Mouse (Mus musculus) hindbrain, embryonic 15.5 days (tissue): ENCODE results near the gene Nsmce1. TPM values are rescaled to one million over a fixed set of nuclear protein-coding genes. Genes with fewer than 3 reads are reported as not detected.

Experiments used
- ATAC-seq: fragments of 200-750 bp; cut with Nextera tagmentation; 2 replicates; pipeline ENCODE4 v1.8.0; 2017; ENCODE audit warnings: low read depth, moderate number of reproducible peaks, moderate TSS enrichment; ENCODE audit not compliant: low FRiP score
- H3K27ac ChIP-seq: fragments of 300-500 bp; sonication (generic); replicated peaks from 2 replicates; pipeline ENCODE4 v1.5.1; 2015; ENCODE audit warnings: mild to moderate bottlenecking, inconsistent platforms
- H3K27me3 ChIP-seq: fragments of 300-500 bp; sonication (generic); 2 replicates; pipeline ENCODE4 v1.6.1; 2015; ENCODE audit warnings: control low read depth, inconsistent platforms
- H3K36me3 ChIP-seq: fragments of 300-500 bp; sonication (generic); 2 replicates; pipeline ENCODE4 v1.6.1; 2015; ENCODE audit warnings: control low read depth, inconsistent platforms
- H3K4me1 ChIP-seq: fragments of 300-500 bp; sonication (generic); replicated peaks from 2 replicates; pipeline ENCODE4 v1.6.1; 2015; ENCODE audit warnings: control low read depth, inconsistent platforms
- H3K4me2 ChIP-seq: fragments of 300-500 bp; sonication (generic); 2 replicates; pipeline ENCODE4 v1.6.1; 2015; ENCODE audit warnings: moderate library complexity, mild to moderate bottlenecking, inconsistent platforms
- H3K4me3 ChIP-seq: fragments of 300-500 bp; sonication (generic); 2 replicates; pipeline ENCODE4 v1.5.1; 2015; ENCODE audit warnings: mild to moderate bottlenecking, inconsistent platforms
- H3K9ac ChIP-seq: fragments of 300-500 bp; sonication (generic); 2 replicates; pipeline ENCODE4 v1.6.1; 2015; ENCODE audit warnings: inconsistent platforms
- H3K9me3 ChIP-seq: fragments of 300-500 bp; sonication (generic); 2 replicates; pipeline ENCODE4 v1.6.1; 2016; ENCODE audit warnings: control low read depth, inconsistent platforms
- WGBS: fragments of 180-500 bp; shearing (Covaris S2); methylation state at CpG from one replicate; pipeline ENCODE4 v1.1.7; 2015; 5-methylcytosine and 5-hydroxymethylcytosine counted together
- polyA plus RNA-seq: library from polyadenylated mRNA; unstranded; fragments of >200 nt; fragmentation: Nextera tagmentation; extraction: Ambion mirVana; gene quantifications from 2 replicates; pipeline ENCODE4 v1.2.1, GENCODE M21; 2015

Nsmce1 gene
- polyA plus RNA-seq, 1 experiment from 2014 or later, result 99.4 TPM

- no peak for ATAC-seq
- H3K9me3 ChIP-seq, result 0 out of 2 replicates have a peak, but pooled peaks cover 4% of the 10 kb centered on the region
- no peak overlapping the region for H3K9ac ChIP-seq
- no peaks in the 10 kb centered on the region for H3K36me3 ChIP-seq
- no peaks in the 10 kb centered on the region for H3K4me1 ChIP-seq
- H3K4me2 ChIP-seq, result no peak overlapping the region
- no peak overlapping the region for H3K27ac ChIP-seq
- WGBS, result 65% methylated on average over 12 of the region's 12 CpGs
- no peak overlapping the region for H3K4me3 ChIP-seq
- no peaks in the 10 kb centered on the region for H3K27me3 ChIP-seq
Measured at GRCm38 (mm10) chr7:125427492-125428090, 63.8 kb downstream of the Nsmce1 start.

- Histone ChIP-seq H3K9ac (no peak overlapping the region), H3K4me2 (no peak overlapping the region), H3K36me3 (no peaks in the 10 kb centered on the region), H3K4me3 (no peak overlapping the region), H3K4me1 (no peaks in the 10 kb centered on the region), H3K9me3 (no peaks in the 10 kb centered on the region), H3K27me3 (no peaks in the 10 kb centered on the region), H3K27ac (no peak overlapping the region)
- 76% methylated on average over 3 of the region's 3 CpGs for WGBS
- no peak for ATAC-seq
Measured at GRCm38 (mm10) chr7:125423056-125423455, 68.3 kb downstream of the Nsmce1 start.

- H3K4me3 ChIP-seq, result no peak overlapping the region
- H3K36me3 ChIP-seq, result no peaks in the 10 kb centered on the region
- H3K4me2 ChIP-seq, result no peak overlapping the region
- ATAC-seq, result no peak
- no peak overlapping the region for H3K9ac ChIP-seq
- no peaks in the 10 kb centered on the region for H3K27me3 ChIP-seq
- H3K27ac ChIP-seq, result no peak overlapping the region
- no peaks in the 10 kb centered on the region for H3K9me3 ChIP-seq
- WGBS, result 100% methylated on average over 1 of the region's 2 CpGs
- no peaks in the 10 kb centered on the region for H3K4me1 ChIP-seq
Measured at GRCm38 (mm10) chr7:125421911-125422310, 69.5 kb downstream of the Nsmce1 start.

GRCm38 (mm10) chr7:125420190-125420589 is 71.2 kb downstream of the Nsmce1 start:
- ATAC-seq, result no peak
- WGBS, result 65% methylated on average over 2 of the region's 2 CpGs
- Histone ChIP-seq H3K9ac (no peak overlapping the region), H3K27ac (no peak overlapping the region), H3K4me1 (no peaks in the 10 kb centered on the region), H3K27me3 (no peaks in the 10 kb centered on the region), H3K4me2 (no peak overlapping the region), H3K36me3 (no peaks in the 10 kb centered on the region), H3K9me3 (no peaks in the 10 kb centered on the region), H3K4me3 (no peak overlapping the region)

- Histone ChIP-seq H3K9ac (no peak overlapping the region), H3K4me3 (no peak overlapping the region), H3K4me1 (no peaks in the 10 kb centered on the region), H3K9me3 (no peaks in the 10 kb centered on the region), H3K27ac (no peak overlapping the region), H3K4me2 (no peak overlapping the region), H3K36me3 (no peaks in the 10 kb centered on the region), H3K27me3 (no peaks in the 10 kb centered on the region)
- 25% methylated on average over 3 of the region's 3 CpGs for WGBS
- ATAC-seq, result no peak
Measured at GRCm38 (mm10) chr7:125418413-125418812, 73.0 kb downstream of the Nsmce1 start.

Other genes starting within 250 kb of the Nsmce1 start
- gene Kdm8, start 46.9 kb downstream of the Nsmce1 start, polyA plus RNA-seq, result 5.1 and 5.4 TPM in 2 replicates
- gene Il4ra, start 60.5 kb upstream of the Nsmce1 start, polyA plus RNA-seq, result 4.8 and 5.7 TPM in 2 replicates
- gene Il21r, start 111.8 kb upstream of the Nsmce1 start, polyA plus RNA-seq, result 0.26 and 0.37 TPM in 2 replicates
- 29.1 and 29.8 TPM in 2 replicates for gene Gtf3c1, start 216.2 kb upstream of the Nsmce1 start, polyA plus RNA-seq
- gene D430042O09Rik, start 216.3 kb upstream of the Nsmce1 start, polyA plus RNA-seq, result 6.9 and 7.4 TPM in 2 replicates